Mouse (Mus musculus): ENCODE data around the gene Trak1. TPM values are rescaled to one million over a fixed set of nuclear protein-coding genes. Genes with fewer than 3 reads are reported as not detected.
"Not testable (repeated sequence)": the region's sequence is repeated elsewhere in the genome, so short reads cannot be mapped to it uniquely, and the experiment has no call there.

Trak1 gene
- polyA plus RNA-seq, 1 experiment from 2014 or later = 27.1 TPM

- Histone ChIP-seq H3K9ac (ENCODE audit: low read length) (no peak overlapping the region), H3K4me2 (ENCODE audit: low read depth, low read length) (no peak overlapping the region), H3K4me3 (ENCODE audit: low read length) (no peak overlapping the region), H3K36me3 (ENCODE audit: control insufficient read depth, insufficient read depth, low read length) (0 out of 2 replicates have a peak, but pooled peaks cover 3% of the 10 kb centered on the region), H3K9me3 (ENCODE audit: control insufficient read depth, low read length) (no peaks in the 10 kb centered on the region), H3K27me3 (ENCODE audit: control insufficient read depth, insufficient read depth, low read depth, low read length) (no peaks in the 10 kb centered on the region), H3K27ac (ENCODE audit: low read length) (no peak overlapping the region), H3K4me1 (replicated peaks; ENCODE audit: control insufficient read depth, insufficient read depth, low read length) (peaks cover 4% of the 10 kb centered on the region)
- 94% methylated on average over 14 of the region's 14 CpGs for WGBS
- ATAC-seq (ENCODE audit: low read depth) = no peak
Measured at GRCm38 (mm10) chr9:121322034-121322433, 24.7 kb downstream of the Trak1 start.

- peaks cover 15% of the 10 kb centered on the region for H3K4me1 ChIP-seq (replicated peaks; ENCODE audit: control insufficient read depth, insufficient read depth, low read length)
- H3K9me3 ChIP-seq (ENCODE audit: control insufficient read depth, low read length); H3K9ac ChIP-seq (ENCODE audit: low read length); H3K27me3 ChIP-seq (ENCODE audit: control insufficient read depth, insufficient read depth, low read depth, low read length); H3K36me3 ChIP-seq (ENCODE audit: control insufficient read depth, insufficient read depth, low read length); H3K4me2 ChIP-seq (ENCODE audit: low read depth, low read length); H3K27ac ChIP-seq (ENCODE audit: low read length); ATAC-seq (ENCODE audit: low read depth); H3K4me3 ChIP-seq (ENCODE audit: low read length): not testable (repeated sequence)
- 94% methylated on average over 16 of the region's 21 CpGs for WGBS
Measured at GRCm38 (mm10) chr9:121328342-121328741, 31.0 kb downstream of the Trak1 start.

GRCm38 (mm10) chr9:121329181-121329580 lies 31.9 kb downstream of the Trak1 start:
- WGBS = 45% methylated on average over 8 of the region's 8 CpGs
- ATAC-seq (ENCODE audit: low read depth) = 0 out of 2 replicates have a peak, but pooled peaks have one; percentile 24
- Histone ChIP-seq H3K36me3 (ENCODE audit: control insufficient read depth, insufficient read depth, low read length) (peaks cover 2% of the 10 kb centered on the region; the same call in 1 of the 2 replicates), H3K4me1 (replicated peaks; ENCODE audit: control insufficient read depth, insufficient read depth, low read length) (peaks cover 22% of the 10 kb centered on the region), H3K27me3 (ENCODE audit: control insufficient read depth, insufficient read depth, low read depth, low read length) (no peaks in the 10 kb centered on the region), H3K27ac (ENCODE audit: low read length) (no peak overlapping the region; the same call in 1 of the 2 replicates), H3K9ac (ENCODE audit: low read length) (0 out of 2 replicates have a peak overlapping the region, but pooled peaks have one; percentile 32), H3K4me2 (ENCODE audit: low read depth, low read length) (no peak overlapping the region), H3K9me3 (ENCODE audit: control insufficient read depth, low read length) (no peaks in the 10 kb centered on the region), H3K4me3 (ENCODE audit: low read length) (no peak overlapping the region)

GRCm38 (mm10) chr9:121330065-121330464 lies 32.8 kb downstream of the Trak1 start:
- no peaks in the 10 kb centered on the region for H3K27me3 ChIP-seq (ENCODE audit: control insufficient read depth, insufficient read depth, low read depth, low read length)
- H3K9ac ChIP-seq (ENCODE audit: low read length) = no peak overlapping the region
- ATAC-seq (ENCODE audit: low read depth) = no peak
- peaks cover 2% of the 10 kb centered on the region; the same call in 1 of the 2 replicates for H3K36me3 ChIP-seq (ENCODE audit: control insufficient read depth, insufficient read depth, low read length)
- no peak overlapping the region for H3K4me2 ChIP-seq (ENCODE audit: low read depth, low read length)
- WGBS = 95% methylated on average over 5 of the region's 5 CpGs
- H3K27ac ChIP-seq (ENCODE audit: low read length) = no peak overlapping the region
- H3K4me3 ChIP-seq (ENCODE audit: low read length) = no peak overlapping the region
- H3K4me1 ChIP-seq (replicated peaks; ENCODE audit: control insufficient read depth, insufficient read depth, low read length) = peaks cover 31% of the 10 kb centered on the region
- H3K9me3 ChIP-seq (ENCODE audit: control insufficient read depth, low read length) = no peaks in the 10 kb centered on the region

- no peak overlapping the region for H3K4me2 ChIP-seq (ENCODE audit: low read depth, low read length)
- no peak overlapping the region for H3K9ac ChIP-seq (ENCODE audit: low read length)
Measured at GRCm38 (mm10) chr9:121331438-121331837, 34.1 kb downstream of the Trak1 start.

GRCm38 (mm10) chr9:121331878-121332630 lies 34.8 kb downstream of the Trak1 start:
- 0 out of 2 replicates have a peak overlapping the region, but pooled peaks have one; percentile 4 for H3K4me2 ChIP-seq (ENCODE audit: low read depth, low read length)

More at GRCm38 (mm10) chr9:121331438-121331837, 34.1 kb downstream of the Trak1 start:
- Histone ChIP-seq H3K27ac (ENCODE audit: low read length) (peak overlapping the region; percentile 43), H3K9me3 (ENCODE audit: control insufficient read depth, low read length) (no peaks in the 10 kb centered on the region), H3K4me3 (ENCODE audit: low read length) (no peak overlapping the region), H3K27me3 (ENCODE audit: control insufficient read depth, insufficient read depth, low read depth, low read length) (no peaks in the 10 kb centered on the region), H3K36me3 (ENCODE audit: control insufficient read depth, insufficient read depth, low read length) (peaks cover 2% of the 10 kb centered on the region; the same call in 1 of the 2 replicates), H3K4me1 (replicated peaks; ENCODE audit: control insufficient read depth, insufficient read depth, low read length) (peaks cover 37% of the 10 kb centered on the region)
- ATAC-seq (ENCODE audit: low read depth) = peak; percentile 18; the same call in 1 of the 2 replicates
- WGBS = 19% methylated on average over 5 of the region's 5 CpGs

GRCm38 (mm10) chr9:121333559-121333958 lies 36.3 kb downstream of the Trak1 start:
- no peak overlapping the region for H3K27ac ChIP-seq (ENCODE audit: low read length)
- H3K4me3 ChIP-seq (ENCODE audit: low read length) = no peak overlapping the region
- no peaks in the 10 kb centered on the region for H3K9me3 ChIP-seq (ENCODE audit: control insufficient read depth, low read length)
- 70% methylated on average over 5 of the region's 5 CpGs for WGBS
- no peaks in the 10 kb centered on the region; the same call in 1 of the 2 replicates for H3K36me3 ChIP-seq (ENCODE audit: control insufficient read depth, insufficient read depth, low read length)
- no peaks in the 10 kb centered on the region for H3K27me3 ChIP-seq (ENCODE audit: control insufficient read depth, insufficient read depth, low read depth, low read length)
- no peak overlapping the region for H3K4me2 ChIP-seq (ENCODE audit: low read depth, low read length)
- H3K4me1 ChIP-seq (replicated peaks; ENCODE audit: control insufficient read depth, insufficient read depth, low read length) = peaks cover 52% of the 10 kb centered on the region
- ATAC-seq (ENCODE audit: low read depth) = no peak
- H3K9ac ChIP-seq (ENCODE audit: low read length) = no peak overlapping the region

More at GRCm38 (mm10) chr9:121331878-121332630, 34.8 kb downstream of the Trak1 start:
- Histone ChIP-seq H3K4me3 (ENCODE audit: low read length) (no peak overlapping the region), H3K27ac (ENCODE audit: low read length) (peak overlapping the region; percentile 43), H3K9ac (ENCODE audit: low read length) (no peak overlapping the region), H3K36me3 (ENCODE audit: control insufficient read depth, insufficient read depth, low read length) (peaks cover 2% of the 10 kb centered on the region; the same call in 1 of the 2 replicates), H3K4me1 (replicated peaks; ENCODE audit: control insufficient read depth, insufficient read depth, low read length) (peaks cover 40% of the 10 kb centered on the region), H3K9me3 (ENCODE audit: control insufficient read depth, low read length) (no peaks in the 10 kb centered on the region), H3K27me3 (ENCODE audit: control insufficient read depth, insufficient read depth, low read depth, low read length) (no peaks in the 10 kb centered on the region)
- 4% methylated on average over 8 of the region's 8 CpGs for WGBS
- ATAC-seq (ENCODE audit: low read depth) = peak; percentile 82

- H3K36me3 ChIP-seq (ENCODE audit: control insufficient read depth, insufficient read depth, low read length) = no peaks in the 10 kb centered on the region
- peak overlapping the region; percentile 37; the same call in 1 of the 2 replicates for H3K27ac ChIP-seq (ENCODE audit: low read length)
- no peaks in the 10 kb centered on the region for H3K9me3 ChIP-seq (ENCODE audit: control insufficient read depth, low read length)
- H3K4me1 ChIP-seq (replicated peaks; ENCODE audit: control insufficient read depth, insufficient read depth, low read length) = peaks cover 46% of the 10 kb centered on the region
- 31% methylated on average over 8 of the region's 8 CpGs for WGBS
- H3K27me3 ChIP-seq (ENCODE audit: control insufficient read depth, insufficient read depth, low read depth, low read length) = no peaks in the 10 kb centered on the region
- no peak overlapping the region for H3K4me3 ChIP-seq (ENCODE audit: low read length)
- no peak overlapping the region for H3K4me2 ChIP-seq (ENCODE audit: low read depth, low read length)
- no peak overlapping the region for H3K9ac ChIP-seq (ENCODE audit: low read length)
- ATAC-seq (ENCODE audit: low read depth) = no peak
Measured at GRCm38 (mm10) chr9:121334311-121334851, 37.1 kb downstream of the Trak1 start.

- Histone ChIP-seq H3K4me2 (ENCODE audit: low read depth, low read length) (no peak overlapping the region), H3K27me3 (ENCODE audit: control insufficient read depth, insufficient read depth, low read depth, low read length) (no peaks in the 10 kb centered on the region), H3K4me1 (replicated peaks; ENCODE audit: control insufficient read depth, insufficient read depth, low read length) (peaks cover 46% of the 10 kb centered on the region), H3K4me3 (ENCODE audit: low read length) (no peak overlapping the region), H3K27ac (ENCODE audit: low read length) (peak overlapping the region; percentile 51), H3K9ac (ENCODE audit: low read length) (0 out of 2 replicates have a peak overlapping the region, but pooled peaks have one; percentile 1), H3K9me3 (ENCODE audit: control insufficient read depth, low read length) (no peaks in the 10 kb centered on the region), H3K36me3 (ENCODE audit: control insufficient read depth, insufficient read depth, low read length) (no peaks in the 10 kb centered on the region)
- 39% methylated on average over 7 of the region's 7 CpGs for WGBS
- no peak for ATAC-seq (ENCODE audit: low read depth)
Measured at GRCm38 (mm10) chr9:121335568-121335967, 38.3 kb downstream of the Trak1 start.
